Mouse (Mus musculus) hindbrain, embryonic 12.5 days (tissue): ENCODE results near the gene Olfr9. TPM values are rescaled to one million over a fixed set of nuclear protein-coding genes. Genes with fewer than 3 reads are reported as not detected.
"Not testable (repeated sequence)": the region's sequence is repeated elsewhere in the genome, so short reads cannot be mapped to it uniquely, and the experiment has no call there.

Experiments
- ATAC-seq: fragments of 200-750 bp; cut with Nextera tagmentation; 2 replicates; pipeline ENCODE4 v1.8.0; 2017; ENCODE audit warnings: moderate TSS enrichment; ENCODE audit not compliant: low FRiP score
- H3K27ac ChIP-seq: fragments of 300-500 bp; sonication (generic); 2 replicates; pipeline ENCODE4 v1.5.1; 2016; ENCODE audit warnings: mild to moderate bottlenecking
- H3K27me3 ChIP-seq: fragments of 300-500 bp; sonication (generic); 2 replicates; pipeline ENCODE4 v1.6.1; 2016; ENCODE audit warnings: mild to moderate bottlenecking
- H3K36me3 ChIP-seq: fragments of 300-500 bp; sonication (generic); 2 replicates; pipeline ENCODE4 v1.6.1; 2016; ENCODE audit warnings: mild to moderate bottlenecking
- H3K4me1 ChIP-seq: fragments of 300-500 bp; sonication (generic); 2 replicates; pipeline ENCODE4 v1.6.1; 2016
- H3K4me2 ChIP-seq: fragments of 300-500 bp; sonication (generic); replicated peaks from 2 replicates; pipeline ENCODE4 v1.6.1; 2016; ENCODE audit warnings: mild to moderate bottlenecking
- H3K4me3 ChIP-seq: fragments of 300-500 bp; sonication (generic); 2 replicates; pipeline ENCODE4 v1.5.1; 2016; ENCODE audit warnings: mild to moderate bottlenecking
- H3K9ac ChIP-seq: fragments of 300-500 bp; sonication (generic); 2 replicates; pipeline ENCODE4 v1.6.1; 2016; ENCODE audit warnings: mild to moderate bottlenecking, moderate library complexity
- H3K9me3 ChIP-seq: fragments of 300-500 bp; sonication (generic); replicated peaks from 2 replicates; pipeline ENCODE4 v1.6.1; 2016; ENCODE audit warnings: mild to moderate bottlenecking
- WGBS: fragments of 180-500 bp; shearing (Covaris S2); methylation state at CpG from one replicate; pipeline ENCODE4 v1.1.7; 2016; 5-methylcytosine and 5-hydroxymethylcytosine counted together
- polyA plus RNA-seq: library from polyadenylated mRNA; unstranded; fragments of >200 nt; fragmentation: Nextera tagmentation; extraction: Ambion mirVana; gene quantifications from 2 replicates; pipeline ENCODE4 v1.2.1, GENCODE M21; 2016

Gene Olfr9
- polyA plus RNA-seq: not detected in 2 replicates

DNA sequence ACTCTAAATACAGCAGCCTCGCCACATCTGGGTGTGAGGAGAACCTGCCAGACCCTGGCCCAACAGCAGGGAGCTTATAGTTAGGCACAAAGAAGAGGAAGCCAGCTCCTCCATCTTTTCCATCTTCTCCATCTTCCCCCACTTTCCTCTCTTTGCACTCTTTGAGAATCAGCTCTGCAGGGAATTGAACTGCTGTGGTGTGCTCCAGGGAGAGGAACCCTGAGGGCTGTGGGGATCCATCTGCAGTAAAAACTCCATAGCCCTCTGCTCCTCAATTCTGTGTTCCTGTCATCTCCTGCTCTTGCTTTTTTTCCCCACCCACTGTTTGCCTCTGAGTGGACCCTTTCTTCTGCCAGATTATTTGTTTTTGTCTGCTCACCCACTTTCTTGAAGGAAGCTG is at the start of gene Olfr9:
TSS of gene Olfr9 (plus strand) at position 301 of the 400 bp plus-strand sequence.
- 82% methylated on average over 1 of the region's 1 CpGs for WGBS
- H3K4me1 ChIP-seq, H3K27me3 ChIP-seq, ATAC-seq, H3K36me3 ChIP-seq, H3K4me3 ChIP-seq, H3K9me3 ChIP-seq, H3K4me2 ChIP-seq, H3K27ac ChIP-seq, H3K9ac ChIP-seq: not testable (repeated sequence)

DNA sequence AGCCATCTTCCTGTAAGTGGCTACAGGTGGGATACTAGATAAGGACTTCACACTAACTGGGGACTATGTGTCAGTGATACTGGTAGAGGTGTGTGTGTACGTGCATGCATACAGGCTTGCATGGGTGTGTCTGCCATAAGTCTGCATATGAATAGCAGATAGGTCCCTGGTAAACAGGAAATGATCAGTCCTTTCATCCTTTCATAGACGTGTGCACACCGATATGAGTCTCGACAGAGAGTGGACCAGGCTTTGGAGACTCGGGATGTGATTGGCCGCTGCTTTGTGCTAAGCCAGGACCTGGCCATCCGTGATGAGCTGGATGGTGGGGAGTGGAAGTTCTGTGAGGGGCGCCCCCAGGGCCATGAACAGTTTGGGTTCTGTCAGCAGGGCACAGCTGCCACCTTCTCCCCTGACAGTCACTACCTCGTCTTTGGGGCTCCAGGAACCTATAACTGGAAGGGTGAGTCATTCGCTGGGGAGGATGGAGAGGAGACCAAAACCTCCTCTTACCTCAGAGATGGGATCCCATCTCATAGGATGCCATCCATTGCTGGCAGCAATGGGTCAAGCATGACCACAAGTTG is 48.7 kb upstream of the Olfr9 start:
- Histone ChIP-seq H3K36me3 (no peaks in the 10 kb centered on the region), H3K27ac (no peak overlapping the region), H3K9me3 (no peaks in the 10 kb centered on the region), H3K4me3 (no peak overlapping the region), H3K9ac (no peak overlapping the region), H3K4me2 (no peak overlapping the region), H3K4me1 (no peaks in the 10 kb centered on the region), H3K27me3 (peaks cover 11% of the 10 kb centered on the region)
- no peak for ATAC-seq
- 86% methylated on average over 10 of the region's 10 CpGs for WGBS

DNA sequence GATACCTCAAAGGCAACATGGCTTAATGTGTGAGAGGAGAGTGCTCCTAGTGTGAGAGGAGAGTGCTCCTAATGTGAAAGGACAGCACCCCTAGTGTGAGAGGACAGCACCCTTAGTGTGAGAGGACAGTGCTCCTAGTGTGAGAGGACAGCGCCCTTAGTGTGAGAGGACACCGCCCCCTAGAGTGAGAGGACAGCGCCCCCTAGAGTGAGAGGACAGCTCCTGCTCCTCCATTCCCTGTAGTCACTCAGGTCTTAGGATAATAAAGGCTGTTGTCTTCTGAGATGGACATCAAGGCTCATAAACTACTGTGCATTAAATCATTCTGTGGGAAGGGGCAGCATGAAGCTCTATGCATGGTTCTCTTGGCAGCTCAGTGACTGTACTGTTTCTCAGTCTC is 43.6 kb upstream of the Olfr9 start:
- no peaks in the 10 kb centered on the region for H3K4me1 ChIP-seq
- no peaks in the 10 kb centered on the region for H3K27me3 ChIP-seq
- H3K4me3 ChIP-seq: no peak overlapping the region
- H3K36me3 ChIP-seq: no peaks in the 10 kb centered on the region
- H3K4me2 ChIP-seq: no peak overlapping the region
- H3K27ac ChIP-seq: no peak overlapping the region
- H3K9ac ChIP-seq: no peak overlapping the region
- WGBS: 20% methylated on average over 3 of the region's 3 CpGs
- no peaks in the 10 kb centered on the region for H3K9me3 ChIP-seq
- no peak for ATAC-seq

DNA sequence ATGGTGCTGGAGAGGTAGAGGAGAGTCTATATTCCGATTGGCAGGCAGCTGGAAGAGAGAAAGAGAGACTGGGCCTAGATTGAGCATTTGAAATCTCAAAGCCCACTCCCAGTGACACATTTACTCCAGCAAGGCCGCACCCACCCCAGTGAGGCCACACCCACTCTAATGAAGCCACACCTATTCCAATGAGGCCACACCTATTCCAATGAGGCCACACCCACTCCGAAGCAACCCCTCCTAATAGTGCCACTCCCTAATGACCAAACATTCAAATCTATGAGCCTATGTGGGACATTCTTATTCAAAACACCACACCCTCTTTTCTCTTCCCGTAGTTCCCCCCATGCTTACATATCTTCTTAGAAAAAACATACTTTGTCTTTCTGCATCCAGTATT is 41.7 kb upstream of the Olfr9 start:
- no peak overlapping the region for H3K4me2 ChIP-seq
- no peaks in the 10 kb centered on the region for H3K36me3 ChIP-seq
- H3K27ac ChIP-seq: no peak overlapping the region
- H3K4me3 ChIP-seq: no peak overlapping the region
- no peaks in the 10 kb centered on the region for H3K9me3 ChIP-seq
- ATAC-seq: no peak
- H3K4me1 ChIP-seq: no peaks in the 10 kb centered on the region
- H3K9ac ChIP-seq: no peak overlapping the region
- H3K27me3 ChIP-seq: no peaks in the 10 kb centered on the region
- WGBS: 84% methylated on average over 4 of the region's 4 CpGs

DNA sequence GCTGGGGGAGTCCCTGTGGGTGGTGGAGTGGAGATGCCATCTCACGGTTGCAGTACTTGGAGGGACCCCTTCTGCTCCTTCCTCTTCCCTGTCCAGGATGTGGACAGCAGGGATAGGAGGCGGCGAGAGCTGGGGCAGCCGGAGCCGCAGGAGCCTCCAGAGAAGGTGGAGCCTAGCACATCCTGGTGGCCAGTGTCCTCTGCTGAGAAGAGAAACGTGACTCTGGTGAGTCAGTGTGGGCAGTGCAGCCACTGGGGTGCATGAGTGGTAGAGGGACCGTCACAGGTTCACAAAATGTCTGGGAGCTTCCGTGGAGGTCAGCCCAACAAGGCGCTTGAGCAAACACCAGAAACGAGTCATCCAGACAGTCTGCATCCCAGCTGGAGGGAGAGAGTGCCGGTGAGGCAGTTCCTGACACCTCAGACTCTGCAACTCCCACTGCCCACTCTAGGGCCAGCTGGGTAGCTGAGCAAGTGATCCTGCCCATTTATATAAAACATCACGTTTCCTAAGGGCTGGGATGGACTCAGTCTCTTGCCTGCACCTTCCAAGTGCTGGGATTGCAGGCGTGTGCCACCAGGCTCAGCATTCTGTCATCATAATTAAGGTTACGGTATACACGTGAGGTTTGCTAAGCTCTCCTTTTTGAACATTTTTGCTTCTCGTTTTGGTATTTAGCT is 38.9 kb upstream of the Olfr9 start:
- Histone ChIP-seq H3K36me3 (no peaks in the 10 kb centered on the region), H3K9me3 (no peaks in the 10 kb centered on the region), H3K4me2 (no peak overlapping the region), H3K9ac (no peak overlapping the region), H3K4me3 (no peak overlapping the region), H3K27me3 (no peaks in the 10 kb centered on the region), H3K27ac (no peak overlapping the region), H3K4me1 (no peaks in the 10 kb centered on the region)
- no peak for ATAC-seq
- 73% methylated on average over 16 of the region's 16 CpGs for WGBS

DNA sequence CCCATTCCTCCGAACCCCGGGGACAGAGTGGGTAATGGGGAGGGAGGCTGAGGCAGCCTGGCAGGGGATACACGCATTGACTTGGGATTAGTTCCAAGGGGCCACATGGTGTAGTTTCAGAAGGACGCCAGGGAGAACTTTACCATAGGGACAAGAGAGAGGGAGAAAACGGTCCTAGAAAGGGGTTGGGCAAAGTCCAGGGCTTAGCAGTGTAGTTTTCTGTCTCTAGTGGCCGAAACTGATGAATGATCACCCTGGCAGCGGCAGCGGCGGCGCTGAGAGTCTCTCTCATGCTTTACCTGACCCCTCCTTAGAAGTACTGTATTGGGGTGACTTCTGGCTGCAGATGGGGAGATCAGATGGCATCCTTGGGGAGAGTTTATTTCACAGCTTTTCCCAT is 30.9 kb upstream of the Olfr9 start:
- no peaks in the 10 kb centered on the region for H3K9me3 ChIP-seq
- no peaks in the 10 kb centered on the region for H3K27me3 ChIP-seq
- no peak overlapping the region for H3K4me2 ChIP-seq
- no peak overlapping the region for H3K9ac ChIP-seq
- 74% methylated on average over 10 of the region's 10 CpGs for WGBS
- H3K4me3 ChIP-seq: no peak overlapping the region
- no peaks in the 10 kb centered on the region for H3K36me3 ChIP-seq
- ATAC-seq: no peak
- H3K4me1 ChIP-seq: no peaks in the 10 kb centered on the region
- no peak overlapping the region for H3K27ac ChIP-seq

DNA sequence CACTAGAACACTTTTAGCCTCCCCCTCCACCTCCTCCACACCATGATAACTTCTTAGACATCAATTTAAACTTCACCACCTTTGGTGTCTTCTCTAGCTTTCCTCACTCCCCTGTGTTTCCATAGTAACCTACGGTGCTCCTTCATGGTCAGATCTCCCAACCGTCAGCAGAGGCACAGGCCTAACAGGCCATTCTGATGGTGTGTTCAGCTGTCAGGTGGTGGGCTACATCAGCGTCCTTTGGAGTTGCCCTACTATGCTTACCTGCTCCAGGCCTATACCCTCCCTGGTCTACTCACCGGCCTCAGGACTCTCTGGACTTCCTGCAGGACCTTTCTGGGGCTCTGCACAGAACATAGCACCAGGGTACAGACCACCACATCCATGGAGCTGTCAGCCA is 29.1 kb upstream of the Olfr9 start:
- Histone ChIP-seq H3K27me3 (no peaks in the 10 kb centered on the region), H3K27ac (no peak overlapping the region), H3K4me1 (no peaks in the 10 kb centered on the region), H3K36me3 (no peaks in the 10 kb centered on the region), H3K9me3 (no peaks in the 10 kb centered on the region), H3K4me3 (no peak overlapping the region), H3K9ac (no peak overlapping the region), H3K4me2 (no peak overlapping the region)
- no peak for ATAC-seq
- WGBS: 78% methylated on average over 4 of the region's 4 CpGs

DNA sequence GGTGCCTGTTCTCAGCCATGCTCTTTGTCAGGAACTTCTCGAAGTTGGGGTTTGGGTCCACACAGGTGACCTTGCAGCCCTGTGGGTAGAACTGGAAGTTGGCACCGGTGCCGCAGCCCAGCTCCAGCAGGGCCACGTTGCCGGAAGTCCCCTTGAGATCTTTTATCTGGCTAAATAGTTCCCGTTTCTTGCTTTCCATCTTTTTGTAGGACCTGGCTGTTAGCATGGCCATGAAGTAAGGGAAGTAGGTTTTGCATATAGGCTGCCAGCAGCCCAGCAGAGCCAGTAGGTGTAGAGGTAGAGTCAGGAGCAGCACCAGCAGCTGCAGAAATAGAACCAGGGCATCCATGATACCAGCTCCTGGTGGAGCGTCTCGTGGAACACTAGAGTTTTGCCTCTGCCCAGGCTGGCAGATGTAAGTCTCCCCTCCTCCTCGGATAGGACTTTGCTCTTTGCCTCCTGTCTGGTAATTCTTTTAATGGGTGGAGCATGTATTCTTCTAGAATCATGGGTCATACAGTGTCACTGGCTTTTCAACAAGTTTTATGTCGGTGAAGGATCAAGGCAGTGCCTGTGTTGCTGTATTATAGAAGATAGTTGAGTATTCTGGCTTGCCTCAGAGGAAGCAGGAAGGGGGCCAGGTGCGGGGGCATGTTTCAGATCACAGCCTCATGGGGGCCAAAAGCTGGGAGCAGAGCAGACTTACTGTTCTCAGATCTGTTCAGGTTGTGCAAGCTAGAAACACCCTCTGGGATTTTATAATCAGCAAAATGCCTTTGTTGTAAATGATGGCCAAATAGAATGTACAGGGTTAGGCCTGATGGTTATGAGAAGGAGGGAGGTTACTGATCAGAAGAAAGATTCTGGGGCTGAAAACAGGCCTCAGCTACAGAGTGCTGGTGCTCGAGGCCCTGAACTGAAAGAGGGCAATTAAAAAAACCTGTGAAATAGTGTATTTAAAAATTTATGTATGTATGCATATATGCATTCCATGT is 28.3 kb upstream of the Olfr9 start, which contains the start of gene Mettl7b:
TSS of gene Mettl7b (minus strand) at position 399 of the 995 bp plus-strand sequence.
- Histone ChIP-seq H3K27me3 (no peaks in the 10 kb centered on the region), H3K4me2 (no peak within 1 kb of the TSS), H3K27ac (no peak within 1 kb of the TSS), H3K4me3 (no peak within 1 kb of the TSS), H3K36me3 (no peaks in the 10 kb centered on the region), H3K9ac (no peak within 1 kb of the TSS), H3K4me1 (no peaks in the 10 kb centered on the region), H3K9me3 (no peaks in the 10 kb centered on the region)
- ATAC-seq: no peak
- 88% methylated on average over 12 of the region's 12 CpGs for WGBS

DNA sequence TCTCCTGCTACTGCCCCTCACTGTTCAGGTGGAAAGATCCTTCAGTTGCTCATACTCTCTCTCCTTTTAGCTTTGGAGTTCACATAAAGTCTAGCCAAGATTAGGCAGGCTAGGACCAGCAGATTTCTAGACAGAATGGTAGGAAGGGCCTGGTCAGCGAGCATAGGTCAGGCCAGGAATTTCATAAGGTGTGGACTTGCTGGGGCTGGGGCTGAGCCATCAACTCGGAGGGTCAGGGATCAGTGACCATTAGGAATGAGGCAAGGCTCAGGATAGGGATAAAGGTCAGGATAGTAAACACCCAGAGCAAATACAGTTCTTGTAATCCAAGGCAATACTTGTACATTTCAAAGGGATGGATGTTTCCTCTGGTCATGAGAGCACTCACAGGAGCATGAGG is 24.3 kb upstream of the Olfr9 start:
- H3K27me3 ChIP-seq: no peaks in the 10 kb centered on the region
- WGBS: 75% methylated on average over 2 of the region's 2 CpGs
- no peak overlapping the region for H3K27ac ChIP-seq
- no peak overlapping the region for H3K9ac ChIP-seq
- ATAC-seq: no peak
- no peak overlapping the region for H3K4me2 ChIP-seq
- no peaks in the 10 kb centered on the region for H3K36me3 ChIP-seq
- H3K4me1 ChIP-seq: no peaks in the 10 kb centered on the region
- no peak overlapping the region for H3K4me3 ChIP-seq
- H3K9me3 ChIP-seq: no peaks in the 10 kb centered on the region

DNA sequence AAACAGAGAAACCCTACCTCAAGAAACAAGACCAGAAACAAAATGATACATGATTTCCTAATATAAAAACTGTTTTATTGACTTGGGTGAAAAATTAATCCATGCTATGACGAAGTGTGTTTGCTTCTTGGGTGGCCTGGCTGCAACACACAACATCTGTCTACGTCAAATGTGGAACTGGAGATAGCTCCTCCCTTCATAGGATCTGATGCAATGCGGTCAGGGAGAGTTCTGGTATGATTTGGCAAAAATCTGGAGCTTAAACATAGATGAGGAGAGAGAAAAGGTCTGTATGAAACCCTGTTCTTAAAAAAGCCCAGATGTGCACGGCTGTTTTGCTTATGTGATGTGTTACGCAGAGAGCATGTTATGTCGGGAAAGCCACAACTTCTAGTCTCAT is 23.4 kb upstream of the Olfr9 start:
- Histone ChIP-seq H3K27me3 (no peaks in the 10 kb centered on the region), H3K4me3 (no peak overlapping the region), H3K4me1 (no peaks in the 10 kb centered on the region), H3K9ac (no peak overlapping the region), H3K36me3 (no peaks in the 10 kb centered on the region), H3K9me3 (no peaks in the 10 kb centered on the region), H3K4me2 (no peak overlapping the region), H3K27ac (no peak overlapping the region)
- 87% methylated on average over 6 of the region's 6 CpGs for WGBS
- no peak for ATAC-seq

DNA sequence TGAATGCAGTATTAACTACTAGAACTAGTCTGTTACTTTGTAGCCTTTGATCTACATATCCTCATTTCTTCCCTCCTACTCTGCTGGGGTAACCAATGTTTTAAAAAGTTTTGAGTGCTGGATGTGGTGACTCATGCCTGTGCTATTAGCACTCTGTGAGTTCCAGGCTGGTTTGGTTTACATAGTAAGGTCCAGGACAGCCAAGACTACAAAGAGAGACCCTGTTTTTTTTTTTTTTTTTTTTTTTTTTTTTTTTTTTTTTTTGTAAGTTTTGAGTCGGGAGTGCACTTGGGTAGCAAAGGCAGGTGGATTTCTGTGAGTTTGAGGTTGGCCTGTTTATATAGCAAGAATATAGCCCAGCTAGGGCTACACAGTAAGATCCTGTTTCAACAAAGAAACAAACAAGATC is 20.9 kb upstream of the Olfr9 start:
- no peak overlapping the region for H3K4me2 ChIP-seq
- no peak overlapping the region for H3K9ac ChIP-seq
- ATAC-seq: no peak
- H3K27ac ChIP-seq: no peak overlapping the region
- H3K4me1 ChIP-seq: no peaks in the 10 kb centered on the region
- H3K4me3 ChIP-seq: no peak overlapping the region
- no peaks in the 10 kb centered on the region for H3K36me3 ChIP-seq
- no peaks in the 10 kb centered on the region for H3K9me3 ChIP-seq
- 35% methylated on average over 1 of the region's 1 CpGs for WGBS
- no peaks in the 10 kb centered on the region for H3K27me3 ChIP-seq

DNA sequence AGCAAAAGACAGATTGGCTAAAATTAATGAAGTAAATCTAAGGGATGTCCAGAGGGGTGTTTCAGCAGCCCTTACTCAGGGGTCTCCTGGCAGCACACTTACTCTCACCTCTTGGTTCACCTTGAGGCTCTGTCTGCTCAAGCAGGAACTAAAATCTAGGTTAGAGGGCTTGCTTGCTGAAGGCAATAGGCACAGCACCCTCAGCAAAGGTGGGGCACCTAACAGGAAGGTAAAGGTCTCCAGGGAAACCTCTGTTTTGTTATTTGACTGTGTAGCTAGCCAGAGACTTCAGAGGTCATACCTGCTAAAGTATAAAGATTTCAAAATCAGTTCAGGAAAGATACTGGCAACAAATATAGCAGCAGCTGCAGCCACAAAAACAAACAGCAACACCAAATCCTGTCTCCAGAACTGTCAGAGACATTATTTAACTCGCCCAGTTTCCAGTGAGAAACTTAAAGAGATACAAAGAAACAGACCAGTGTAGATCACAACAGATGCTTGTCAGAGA is 18.4 kb upstream of the Olfr9 start:
- 56% methylated on average over 1 of the region's 1 CpGs for WGBS
- ATAC-seq: no peak
- Histone ChIP-seq H3K4me3 (no peak overlapping the region), H3K4me2 (no peak overlapping the region), H3K9me3 (no peaks in the 10 kb centered on the region), H3K27ac (no peak overlapping the region), H3K27me3 (no peaks in the 10 kb centered on the region), H3K4me1 (no peaks in the 10 kb centered on the region), H3K36me3 (no peaks in the 10 kb centered on the region), H3K9ac (no peak overlapping the region)
